Mouse (Mus musculus) right cerebral cortex, adult 18-20 months (tissue): Measurements from ENCODE around the gene Prep.

ENCODE experiments used
- DNase-seq: peaks from one replicate; pipeline ENCODE4 v3.0.0; 2022; ENCODE audit warnings: mixed read lengths

Gene Prep

GRCm38 (mm10) chr10:45066931-45067308 is at the start of gene Prep:
Gene Prep, plus strand, starts transcription at chr10:45067203.
- DNase-seq: peak; percentile 93

- no peak for DNase-seq
Measured at GRCm38 (mm10) chr10:45017352-45017751, 49.7 kb upstream of the Prep start.

- no peak for DNase-seq
Measured at GRCm38 (mm10) chr10:45017851-45018250, 49.2 kb upstream of the Prep start.

- DNase-seq: no peak
Measured at GRCm38 (mm10) chr10:45019418-45019817, 47.6 kb upstream of the Prep start.

GRCm38 (mm10) chr10:45019849-45020248 is 47.2 kb upstream of the Prep start:
- no peak for DNase-seq

GRCm38 (mm10) chr10:45020291-45020690 is 46.7 kb upstream of the Prep start:
- no peak for DNase-seq

GRCm38 (mm10) chr10:45025184-45025583 is 41.8 kb upstream of the Prep start:
- no peak for DNase-seq

- no peak for DNase-seq
Measured at GRCm38 (mm10) chr10:45026935-45027334, 40.1 kb upstream of the Prep start.

- peak; percentile 72 for DNase-seq
Measured at GRCm38 (mm10) chr10:45045268-45045928, 21.6 kb upstream of the Prep start.

GRCm38 (mm10) chr10:45048158-45048557 is 18.8 kb upstream of the Prep start:
- DNase-seq: no peak

- no peak for DNase-seq
Measured at GRCm38 (mm10) chr10:45048622-45049021, 18.4 kb upstream of the Prep start.

GRCm38 (mm10) chr10:45051125-45051744 is 15.8 kb upstream of the Prep start:
- peak; percentile 49 for DNase-seq

GRCm38 (mm10) chr10:45058361-45058760 is 8.6 kb upstream of the Prep start:
- no peak for DNase-seq

- no peak for DNase-seq
Measured at GRCm38 (mm10) chr10:45060841-45061240, 6.2 kb upstream of the Prep start.

- DNase-seq: no peak
Measured at GRCm38 (mm10) chr10:45066131-45066930, 672 bp upstream of the Prep start.

- DNase-seq: no peak
Measured at GRCm38 (mm10) chr10:45067436-45067925, 478 bp downstream of the Prep start.

- no peak for DNase-seq
Measured at GRCm38 (mm10) chr10:45069557-45069956, 2.6 kb downstream of the Prep start.

- no peak for DNase-seq
Measured at GRCm38 (mm10) chr10:45070362-45070761, 3.4 kb downstream of the Prep start.

- no peak for DNase-seq
Measured at GRCm38 (mm10) chr10:45070929-45071813, 4.2 kb downstream of the Prep start.

GRCm38 (mm10) chr10:45072339-45072738 is 5.3 kb downstream of the Prep start:
- no peak for DNase-seq

GRCm38 (mm10) chr10:45074543-45074942 is 7.5 kb downstream of the Prep start:
- no peak for DNase-seq

- no peak for DNase-seq
Measured at GRCm38 (mm10) chr10:45075491-45076051, 8.6 kb downstream of the Prep start.
